Mouse (Mus musculus) cerebellum, postnatal 25 days (tissue): ENCODE measurements around the gene Ogfod2.

ENCODE experiments used
- DNase-seq, 2 experiments: peaks; one replicate each; pipeline ENCODE4 v3.0.0; 2021; ENCODE audit warnings: mixed read lengths in 2 of 2

Ogfod2 gene

DNA sequence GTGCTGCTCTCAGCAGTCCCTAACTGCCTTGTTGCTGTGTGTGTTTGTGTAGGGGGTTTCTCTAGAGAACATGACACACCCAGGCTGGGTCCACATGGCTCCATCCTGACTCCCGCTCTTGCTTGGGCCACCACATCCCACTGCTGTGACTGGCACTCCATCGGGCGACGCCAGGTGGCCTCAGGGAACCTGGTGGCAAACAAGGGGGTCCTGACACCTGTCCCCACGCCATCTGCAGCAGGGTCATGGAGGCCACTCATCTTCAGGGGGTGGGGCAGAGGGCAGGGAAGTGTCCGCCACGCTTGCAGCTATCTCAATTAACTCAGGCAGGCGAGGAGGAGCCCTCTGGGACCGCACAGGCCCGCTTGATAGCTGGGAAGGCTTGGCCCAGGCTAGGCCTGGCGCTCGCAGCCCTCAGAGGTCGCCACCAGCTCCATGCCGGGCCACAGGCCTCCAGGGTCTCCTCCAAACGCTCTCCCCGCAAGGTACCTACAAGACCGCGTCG lies 17.0 kb upstream of the Ogfod2 start:
- no peak for DNase-seq

- peak; percentile 98 to 99 for DNase-seq
Observed at GRCm38 (mm10) chr5:124095596-124096232, 16.4 kb upstream of the Ogfod2 start, which contains the start of gene Abcb9. Gene Abcb9, minus strand, starts transcription at chr5:124095798.

DNA sequence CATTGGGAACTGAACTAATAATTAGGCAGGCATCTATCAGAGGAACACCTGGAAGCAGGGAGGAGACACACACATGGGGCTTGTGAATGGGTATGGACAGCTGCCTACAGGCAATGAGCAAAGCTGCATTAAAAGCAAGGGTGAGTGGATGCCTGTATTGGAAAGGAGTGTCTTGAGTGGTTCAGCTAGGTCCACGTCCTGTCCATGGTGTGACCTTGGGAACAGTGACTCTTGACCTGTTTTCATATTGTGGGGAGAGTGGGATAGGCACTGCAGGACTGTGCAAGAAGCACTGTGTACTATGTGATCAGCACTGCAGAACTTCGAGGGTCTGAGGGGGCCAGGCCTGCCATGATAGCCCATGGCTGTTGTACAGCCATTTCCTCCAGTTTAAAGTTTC lies 13.2 kb upstream of the Ogfod2 start:
- no peak for DNase-seq

DNA sequence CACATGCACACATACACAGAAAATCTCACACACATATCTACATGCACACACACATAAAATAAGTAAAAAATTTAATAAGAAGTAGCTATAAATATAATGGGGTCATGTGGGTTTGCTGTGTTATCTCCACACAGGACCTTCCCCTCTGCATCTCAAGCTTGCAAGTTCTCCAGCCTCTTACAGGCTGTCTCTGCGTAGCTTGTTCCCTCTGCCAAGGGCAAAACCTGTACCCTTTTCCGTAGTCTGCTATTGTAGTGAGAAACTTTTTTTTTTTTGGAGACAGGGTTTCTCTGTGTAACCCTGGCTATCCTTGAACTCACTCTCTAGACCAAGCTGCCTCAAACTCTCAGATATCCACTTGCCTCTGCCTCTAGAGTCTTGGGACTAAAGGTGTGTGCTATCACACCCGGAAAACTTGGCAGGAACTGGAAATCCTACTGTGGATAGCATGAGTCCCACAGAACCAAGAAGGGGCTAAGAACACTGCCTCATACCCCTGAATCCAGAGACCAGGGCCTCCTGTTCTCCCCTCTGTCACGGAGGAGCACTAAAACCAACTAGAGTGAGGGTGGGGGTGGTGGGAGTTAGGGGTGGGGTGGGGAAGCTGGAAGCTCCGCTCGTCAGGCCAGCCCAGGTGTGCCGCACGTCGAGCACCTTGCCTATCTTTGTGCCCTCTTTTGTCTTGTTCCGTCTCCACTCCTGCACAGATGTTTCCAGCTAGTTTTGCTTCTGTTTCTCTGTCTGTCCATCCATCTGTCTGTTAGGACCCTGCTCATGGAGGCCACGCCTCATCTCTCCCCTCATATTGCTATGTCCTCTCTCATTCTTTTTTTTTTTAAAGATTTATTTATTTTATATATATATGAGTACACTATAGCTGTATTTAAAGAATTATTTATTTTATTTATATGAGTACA lies 11.7 kb upstream of the Ogfod2 start:
- no peak for DNase-seq

DNA sequence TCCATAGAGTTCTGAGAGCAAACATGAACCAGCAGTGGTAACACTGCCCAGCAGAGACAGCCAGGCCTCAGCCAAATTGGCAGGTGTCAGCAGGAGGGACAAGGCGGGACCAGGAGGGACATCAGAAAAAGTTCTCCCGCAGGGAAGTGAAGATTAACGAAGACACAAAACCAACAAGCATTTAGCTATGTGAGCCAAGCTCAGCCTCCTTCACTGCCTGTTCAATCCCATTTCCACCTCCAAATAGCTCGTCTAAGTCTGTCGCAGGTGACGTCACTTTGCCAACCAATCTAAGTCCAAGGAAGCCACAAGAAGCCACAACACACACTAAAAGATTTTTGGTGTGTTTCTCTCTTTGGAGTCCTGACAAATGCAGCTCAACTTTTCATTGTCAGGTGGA lies 9.8 kb upstream of the Ogfod2 start:
- no peak for DNase-seq

- no peak for DNase-seq
Observed at GRCm38 (mm10) chr5:124103020-124103419, 9.1 kb upstream of the Ogfod2 start.

DNA sequence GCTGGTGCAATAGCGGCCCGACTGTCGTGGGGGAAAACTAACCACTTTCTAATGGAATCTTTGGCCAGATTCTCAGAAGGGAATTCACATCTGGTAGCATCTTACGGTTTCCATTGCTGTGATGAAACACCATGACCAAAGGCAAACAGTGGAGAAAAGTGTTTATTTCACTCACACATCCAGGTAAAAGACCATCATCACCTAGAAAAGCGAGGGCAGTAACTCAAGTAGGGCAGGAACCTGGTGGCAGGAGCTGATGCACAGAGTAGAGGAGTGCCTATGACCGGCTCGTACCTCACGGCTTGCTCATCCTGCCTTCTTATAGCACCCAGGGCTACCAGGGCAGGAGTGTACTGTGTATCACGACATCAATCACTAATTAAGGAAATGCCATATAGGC lies 8.5 kb upstream of the Ogfod2 start:
- DNase-seq: no peak

DNA sequence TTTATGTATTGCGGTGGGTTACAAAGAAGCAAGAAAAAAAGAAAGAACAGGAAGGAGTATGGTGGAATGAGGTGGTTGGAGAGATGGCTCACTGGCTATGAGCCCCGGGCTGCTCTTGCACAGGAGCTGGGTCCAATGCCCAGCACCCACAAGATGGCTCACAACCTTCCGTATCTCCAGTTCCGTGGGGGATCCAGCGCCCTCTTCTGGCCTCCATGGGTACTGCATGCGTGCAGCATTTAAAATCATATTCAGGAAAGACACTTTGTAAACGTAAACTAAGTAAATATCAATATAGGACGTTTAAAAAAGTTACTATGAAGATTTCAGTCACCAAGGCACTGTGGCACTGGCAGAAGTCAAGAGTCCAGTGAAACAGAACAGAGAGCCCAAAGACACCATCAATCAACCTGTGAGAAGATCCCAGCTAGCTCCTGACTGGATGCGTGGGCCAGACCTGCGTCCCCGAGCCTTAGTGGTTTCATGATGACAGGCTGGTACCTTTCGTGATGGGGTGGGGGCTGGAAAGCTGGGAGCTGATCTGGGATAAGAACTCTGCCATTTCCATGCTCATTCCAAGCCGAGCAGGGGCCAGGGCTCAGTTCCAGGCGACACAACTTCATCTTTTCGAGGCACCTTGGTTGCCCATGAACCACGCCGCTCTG lies 888 bp upstream of the Ogfod2 start:
- peak; percentile 51 to 72 for DNase-seq

- no peak for DNase-seq
Observed at GRCm38 (mm10) chr5:124112531-124112930, 434 bp downstream of the Ogfod2 start.

DNA sequence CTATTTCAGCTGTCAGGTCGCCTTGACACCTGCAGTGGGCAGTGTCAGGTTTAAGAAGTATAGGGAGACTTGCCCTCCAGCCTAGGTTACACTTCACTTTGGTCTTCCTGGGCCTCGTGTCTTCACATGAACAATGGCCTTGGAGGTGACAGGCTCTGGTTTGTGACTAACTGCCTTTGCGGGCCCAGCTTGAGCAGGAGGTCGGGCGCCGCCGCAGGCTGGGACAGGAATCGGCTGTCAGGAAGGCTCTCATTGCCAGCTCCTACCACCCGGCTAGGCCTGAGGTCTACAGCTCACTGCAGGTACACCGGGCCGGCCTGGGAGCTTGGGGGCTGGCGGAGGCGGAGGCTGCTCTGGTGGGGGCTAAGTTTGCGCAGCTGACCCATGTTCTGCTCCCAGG lies 933 bp downstream of the Ogfod2 start:
- peak; percentile 75 to 83 for DNase-seq

DNA sequence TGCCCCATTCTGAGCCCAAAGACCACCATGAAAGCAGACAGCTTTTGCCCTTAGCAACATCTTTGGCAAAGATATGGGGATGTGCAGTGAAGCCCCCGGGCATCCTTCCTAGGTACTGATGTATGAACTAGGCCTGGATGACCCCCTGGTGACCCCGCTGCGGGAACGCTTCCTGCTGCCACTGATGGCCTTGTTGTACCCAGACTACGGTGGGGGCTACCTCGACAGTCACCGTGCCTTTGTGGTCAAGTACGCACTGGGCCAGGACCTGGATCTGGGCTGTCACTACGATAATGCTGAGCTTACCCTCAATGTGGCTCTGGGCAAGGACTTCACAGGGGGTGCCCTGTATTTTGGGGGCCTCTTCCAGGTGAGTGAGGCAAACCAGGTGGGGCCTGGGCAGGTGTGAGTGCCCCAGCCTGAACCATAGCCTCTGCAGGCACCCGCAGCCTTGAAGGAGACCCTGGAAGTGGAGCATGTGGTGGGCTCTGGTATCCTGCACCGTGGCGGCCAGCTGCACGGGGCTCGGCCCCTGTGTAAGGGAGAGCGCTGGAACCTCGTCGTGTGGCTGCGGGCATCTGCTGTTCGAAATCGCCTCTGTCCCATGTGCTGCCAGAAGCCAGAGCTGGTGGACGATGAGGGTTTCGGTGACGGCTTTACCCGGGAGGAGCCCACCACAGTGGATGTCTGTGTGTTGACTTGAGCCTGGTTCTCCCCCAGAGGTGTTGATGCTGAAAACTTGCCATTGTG lies 2.4 kb downstream of the Ogfod2 start:
- peak in 1 of 2 experiments; percentile 40 for DNase-seq

DNA sequence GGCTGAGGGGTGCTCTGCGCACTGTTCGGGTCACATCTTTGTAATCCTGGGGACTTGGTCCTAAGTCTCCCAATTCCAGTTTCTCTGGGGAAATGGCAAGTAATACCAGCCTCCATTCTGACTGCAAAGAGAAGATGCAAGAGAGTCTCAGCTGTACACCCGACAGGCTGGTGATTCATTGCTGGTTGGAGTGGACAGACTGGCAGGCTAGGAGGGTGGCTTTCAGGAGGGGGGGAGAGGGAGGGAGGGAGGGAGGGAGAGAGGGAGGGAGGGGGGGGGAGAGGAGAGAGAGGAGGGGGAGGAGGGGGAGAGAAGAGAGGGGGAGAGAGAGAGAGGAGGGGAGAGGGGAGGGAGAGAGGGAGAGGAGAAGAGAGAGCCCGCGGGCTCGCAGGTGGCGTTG lies 3.4 kb downstream of the Ogfod2 start:
- DNase-seq: no peak

GRCm38 (mm10) chr5:124115990-124116845 lies 4.1 kb downstream of the Ogfod2 start, which contains the start of gene Arl6ip4:
Gene Arl6ip4, plus strand, starts transcription at chr5:124116089.
- DNase-seq: peak; percentile 81 to 86

DNA sequence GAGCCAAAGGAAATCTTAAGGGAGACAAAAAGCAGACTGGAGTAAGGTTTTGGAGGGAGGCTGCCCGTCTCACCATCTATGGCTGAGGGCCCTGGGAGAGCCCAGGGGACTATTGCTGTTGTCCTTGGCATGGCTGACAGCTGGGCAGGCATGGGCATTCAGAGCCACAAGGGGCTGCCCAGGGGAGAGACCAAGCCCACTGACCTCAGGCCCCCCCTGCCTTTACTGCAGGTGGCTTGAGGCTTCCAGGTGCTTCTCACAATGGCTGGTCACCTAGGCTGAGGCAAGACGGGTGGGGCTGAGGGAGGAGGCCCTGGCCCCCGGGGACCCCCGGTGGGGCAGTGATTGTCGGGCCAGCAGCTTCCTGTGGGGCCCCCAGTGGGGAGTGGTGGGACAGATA lies 7.1 kb downstream of the Ogfod2 start:
- DNase-seq: peak in 1 of 2 experiments; percentile 31

- DNase-seq: no peak
Observed at GRCm38 (mm10) chr5:124122357-124122756, 10.3 kb downstream of the Ogfod2 start.

DNA sequence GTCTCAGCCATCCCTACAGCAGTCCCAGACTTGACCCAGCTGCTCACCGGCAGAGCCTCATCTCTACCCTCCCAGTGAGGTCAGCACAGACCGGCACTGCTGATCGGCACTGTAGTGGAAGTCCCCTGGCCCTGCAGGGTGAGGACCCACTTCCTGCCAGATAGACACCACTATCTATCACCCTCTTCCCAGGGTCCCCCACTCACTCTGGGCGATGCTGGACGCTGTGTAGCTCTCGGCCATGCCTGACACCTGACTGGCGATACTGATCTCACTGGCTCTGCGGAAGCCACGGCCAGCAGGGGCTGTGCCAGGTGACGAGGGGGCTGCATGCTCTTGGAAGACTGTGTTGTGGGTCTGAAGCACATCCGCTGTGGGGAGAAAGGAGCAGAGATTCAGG lies 13.0 kb downstream of the Ogfod2 start:
- DNase-seq: no peak

DNA sequence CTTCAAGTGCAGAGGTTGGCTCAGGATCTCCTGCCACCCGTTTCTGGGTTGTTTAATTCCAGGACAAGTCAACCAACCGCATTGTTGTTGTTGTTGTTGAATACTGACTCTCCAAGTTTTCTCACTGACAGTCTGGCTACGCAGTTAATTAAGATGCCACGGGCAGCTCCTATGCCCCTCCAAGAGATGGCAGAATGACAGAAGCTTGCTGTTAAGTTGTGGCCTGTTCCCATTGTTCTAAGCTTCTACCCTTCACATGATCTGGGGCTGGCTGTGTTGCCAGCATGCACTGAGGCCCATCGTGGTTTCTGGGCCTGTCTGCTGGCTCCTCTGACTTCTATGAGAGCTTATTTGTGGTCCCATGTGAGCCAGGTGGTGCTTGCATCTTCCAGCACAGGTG lies 22.2 kb downstream of the Ogfod2 start:
- no peak for DNase-seq

GRCm38 (mm10) chr5:124138066-124138465 lies 26.0 kb downstream of the Ogfod2 start:
- DNase-seq: no peak

DNA sequence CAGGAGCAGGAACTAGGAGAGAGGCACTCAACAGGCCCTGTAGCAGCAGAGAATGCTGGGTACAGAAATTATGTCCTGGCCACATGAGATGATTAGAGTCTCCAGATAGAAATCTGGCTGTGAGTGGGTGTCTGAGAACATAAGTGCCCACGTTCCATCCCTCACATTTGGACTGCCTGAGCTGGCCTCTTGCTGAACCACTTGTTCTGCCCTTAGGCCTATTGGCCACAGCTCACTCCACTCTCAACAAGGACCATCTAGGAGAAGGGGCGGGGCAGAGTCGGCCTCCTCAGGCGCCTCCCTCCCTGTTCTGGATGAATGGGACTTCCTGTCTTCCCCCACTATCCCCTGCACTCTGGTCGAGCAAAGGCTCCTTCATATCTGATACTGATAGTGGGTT lies 36.9 kb downstream of the Ogfod2 start:
- DNase-seq: no peak

- DNase-seq: no peak
Observed at GRCm38 (mm10) chr5:124150895-124151294, 38.8 kb downstream of the Ogfod2 start.

DNA sequence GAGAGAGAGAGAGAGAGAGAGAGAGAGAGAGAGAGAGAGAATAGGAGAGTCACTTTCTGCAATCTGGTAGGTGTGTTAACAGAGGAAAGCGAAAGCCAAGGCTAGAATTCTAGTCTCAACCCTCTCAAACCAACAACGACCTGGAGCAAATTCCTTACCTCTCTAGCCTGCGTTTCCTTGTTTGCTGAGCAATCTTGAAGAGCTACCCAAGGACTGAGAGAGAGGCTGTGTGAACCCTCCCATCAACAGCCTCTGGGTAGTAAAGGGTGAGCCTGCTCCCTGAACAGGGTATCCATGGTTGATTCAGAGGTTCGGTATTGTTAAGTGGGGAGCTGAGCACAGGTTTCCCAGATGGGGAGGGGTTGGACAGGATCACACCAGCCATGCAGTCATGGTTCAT lies 40.6 kb downstream of the Ogfod2 start:
- no peak for DNase-seq

DNA sequence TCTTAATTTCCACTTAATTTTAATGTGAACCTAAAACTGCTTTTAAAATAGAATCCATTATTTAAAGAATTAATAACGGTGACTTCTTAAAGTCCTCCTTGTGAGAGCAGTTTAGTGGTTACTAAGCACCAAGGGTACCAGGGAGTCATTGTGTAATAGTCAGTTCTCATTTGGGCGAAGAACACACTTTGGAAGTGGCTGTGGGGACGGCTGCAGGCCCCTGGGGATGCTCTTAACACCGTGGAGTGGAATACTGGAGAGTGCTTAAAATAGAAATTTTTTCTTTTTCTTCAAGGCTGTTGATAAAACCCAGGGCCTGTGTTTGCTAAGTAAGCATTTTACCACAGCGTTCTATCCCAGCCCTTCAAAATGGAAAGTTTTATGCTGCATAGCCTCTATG lies 43.8 kb downstream of the Ogfod2 start:
- DNase-seq: no peak
